Mouse (Mus musculus): ENCODE measurements around the gene Ugt1a10. TPM values are rescaled to one million over a fixed set of nuclear protein-coding genes. Genes with fewer than 3 reads are reported as not detected.
"Not testable (repeated sequence)": the region's sequence is repeated elsewhere in the genome, so short reads cannot be mapped to it uniquely, and the experiment has no call there.

The Ugt1a10 gene
- polyA plus RNA-seq, 1 experiment from 2014 or later: not detected

DNA sequence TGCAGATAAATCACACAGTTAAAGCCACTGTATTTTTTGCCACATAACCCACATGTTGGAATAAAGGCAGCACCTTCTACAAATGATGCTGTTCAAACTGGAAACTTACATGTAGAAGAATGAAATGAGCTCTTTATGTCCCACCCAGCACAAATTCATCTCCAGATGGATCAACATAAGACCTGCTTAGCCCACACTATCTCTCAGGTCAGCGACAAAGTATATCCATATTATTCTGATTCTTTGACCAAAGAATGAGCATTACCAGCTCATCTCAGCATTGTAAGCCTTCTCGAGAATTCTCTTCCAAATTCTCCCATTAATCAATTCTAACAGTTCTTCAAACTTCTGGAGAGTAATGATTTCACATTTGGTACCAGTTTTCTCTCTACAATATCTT, 167.0 kb downstream of the Ugt1a10 start:
- H3K9ac ChIP-seq (replicated peaks): no peak overlapping the region
- no peak overlapping the region for H3K4me3 ChIP-seq
- no peak for ATAC-seq (ENCODE audit: low FRiP score, low read depth)
- 49% methylated on average over 2 of the region's 2 CpGs for WGBS
- H3K9me3 ChIP-seq: peaks cover 30% of the 10 kb centered on the region
- H3K4me1 ChIP-seq: no peaks in the 10 kb centered on the region
- no peak overlapping the region for H3K27ac ChIP-seq (replicated peaks)
- no peaks in the 10 kb centered on the region for H3K36me3 ChIP-seq
- no peaks in the 10 kb centered on the region for H3K27me3 ChIP-seq
- H3K4me2 ChIP-seq (replicated peaks): no peak overlapping the region

DNA sequence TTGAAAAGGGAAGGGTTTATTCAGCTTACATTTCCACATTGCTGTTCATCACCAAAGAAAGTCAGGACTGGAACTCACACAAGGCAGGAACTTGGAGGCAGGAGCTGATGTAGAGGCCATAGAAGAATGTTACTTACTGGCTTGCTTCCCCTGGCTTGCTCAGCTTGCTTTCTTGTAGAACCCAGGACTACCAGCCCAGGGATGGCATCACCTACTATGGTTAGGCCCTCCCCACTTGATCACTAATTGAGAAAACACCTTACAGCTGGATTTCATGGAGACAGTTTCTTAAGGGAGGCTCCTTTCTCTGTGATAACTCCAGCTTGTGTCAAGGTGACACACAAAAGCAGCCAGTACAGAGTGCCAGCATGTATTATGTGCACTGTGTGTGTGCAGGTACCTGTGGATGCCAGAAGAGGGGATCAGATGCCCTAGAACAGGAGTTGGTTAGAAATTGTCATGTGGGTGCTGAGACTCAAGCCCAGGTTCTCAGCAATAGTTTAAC, 167.9 kb downstream of the Ugt1a10 start:
- ATAC-seq (ENCODE audit: low FRiP score, low read depth); H3K36me3 ChIP-seq; H3K4me3 ChIP-seq; H3K9ac ChIP-seq (replicated peaks); H3K27ac ChIP-seq (replicated peaks); H3K4me1 ChIP-seq; H3K27me3 ChIP-seq; H3K4me2 ChIP-seq (replicated peaks): not testable (repeated sequence)
- peaks cover 33% of the 10 kb centered on the region for H3K9me3 ChIP-seq

DNA sequence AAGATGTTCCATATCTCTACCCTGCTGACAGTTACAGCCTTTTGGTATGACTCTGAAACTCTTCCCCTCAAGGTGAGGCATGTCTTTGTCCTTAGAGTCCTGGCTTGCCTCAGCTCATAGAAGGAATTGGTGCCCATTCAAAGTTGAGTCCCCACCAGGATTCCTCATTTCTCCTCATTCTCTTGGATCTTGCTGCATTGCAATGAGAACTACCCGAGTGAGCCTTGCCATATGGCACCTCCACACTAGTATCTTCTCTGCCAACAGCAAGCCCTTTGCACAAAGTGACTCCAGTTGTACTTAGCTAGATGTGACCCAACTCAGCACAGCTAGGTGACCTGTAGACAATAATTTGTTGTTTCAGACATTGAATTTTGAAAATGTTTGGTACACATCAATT, 168.4 kb downstream of the Ugt1a10 start:
- 60% methylated on average over 1 of the region's 1 CpGs for WGBS
- Histone ChIP-seq H3K27me3 (no peaks in the 10 kb centered on the region), H3K4me3 (no peak overlapping the region), H3K27ac (replicated peaks) (no peak overlapping the region), H3K9ac (replicated peaks) (no peak overlapping the region), H3K4me2 (replicated peaks) (no peak overlapping the region), H3K9me3 (peaks cover 38% of the 10 kb centered on the region), H3K4me1 (no peaks in the 10 kb centered on the region), H3K36me3 (no peaks in the 10 kb centered on the region)
- no peak for ATAC-seq (ENCODE audit: low FRiP score, low read depth)

DNA sequence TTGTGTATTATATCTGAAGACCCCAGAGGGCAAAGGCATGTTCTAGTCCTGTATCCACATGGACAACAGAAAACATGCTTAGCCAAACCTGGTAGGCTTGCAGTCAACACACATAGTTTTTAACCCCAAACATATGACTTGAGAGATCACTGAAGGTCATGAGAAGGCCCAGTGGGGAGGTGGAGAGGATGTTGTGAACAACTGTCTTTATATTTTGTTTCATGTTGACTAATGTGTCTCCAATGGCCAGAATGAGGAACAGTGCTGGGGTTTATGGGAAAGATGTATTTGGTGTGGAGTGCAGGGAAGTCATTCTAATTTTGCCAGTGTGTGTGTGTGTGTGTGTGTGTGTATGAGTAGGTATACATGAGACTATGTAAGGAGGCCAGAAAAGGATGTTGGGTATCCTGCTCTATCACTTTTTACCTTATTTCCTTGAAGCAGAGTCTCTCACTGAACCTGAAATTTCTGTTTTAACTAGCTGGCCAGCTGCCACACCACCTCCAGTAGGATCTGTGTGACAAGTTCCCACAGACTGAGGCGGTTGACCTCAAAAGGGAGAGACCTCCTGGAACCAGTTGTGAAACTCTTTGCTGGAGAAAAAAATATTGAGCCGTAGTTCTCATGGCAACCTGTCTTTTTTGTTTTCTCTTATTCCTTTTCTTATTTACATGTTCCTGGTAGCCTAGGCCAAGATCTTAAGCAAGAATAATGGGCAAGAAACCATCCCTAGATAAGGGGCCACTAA, 169.0 kb downstream of the Ugt1a10 start:
- no peaks in the 10 kb centered on the region for H3K27me3 ChIP-seq
- H3K36me3 ChIP-seq: no peaks in the 10 kb centered on the region
- no peak overlapping the region for H3K4me2 ChIP-seq (replicated peaks)
- no peak for ATAC-seq (ENCODE audit: low FRiP score, low read depth)
- H3K27ac ChIP-seq (replicated peaks): no peak overlapping the region
- H3K4me3 ChIP-seq: no peak overlapping the region
- H3K9ac ChIP-seq (replicated peaks): no peak overlapping the region
- 68% methylated on average over 2 of the region's 2 CpGs for WGBS
- H3K4me1 ChIP-seq: no peaks in the 10 kb centered on the region
- peaks cover 44% of the 10 kb centered on the region for H3K9me3 ChIP-seq

DNA sequence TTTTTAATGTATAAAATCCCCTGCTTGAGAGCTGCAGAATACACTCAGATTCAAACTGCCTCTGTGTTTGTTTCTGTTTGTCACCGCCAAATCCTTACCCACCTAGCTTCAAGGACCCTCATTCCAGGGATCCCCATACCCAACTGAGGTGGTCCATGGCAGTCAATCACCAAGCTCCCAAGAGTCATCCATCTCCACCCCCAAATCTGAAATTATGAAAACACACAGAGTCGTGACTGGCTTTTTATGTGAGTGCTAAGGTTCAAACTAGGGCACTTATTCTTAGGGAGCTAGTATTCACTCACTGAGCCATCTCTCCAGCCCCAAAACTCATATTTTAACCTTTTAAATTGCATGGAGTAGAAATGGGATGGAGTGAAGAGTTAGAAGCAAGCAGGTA, 170.1 kb downstream of the Ugt1a10 start:
- H3K4me1 ChIP-seq; ATAC-seq (ENCODE audit: low FRiP score, low read depth); H3K36me3 ChIP-seq; H3K9ac ChIP-seq (replicated peaks); H3K4me3 ChIP-seq; H3K4me2 ChIP-seq (replicated peaks); H3K27me3 ChIP-seq; H3K27ac ChIP-seq (replicated peaks): not testable (repeated sequence)
- peaks cover 55% of the 10 kb centered on the region for H3K9me3 ChIP-seq
- WGBS: 38% methylated on average over 2 of the region's 2 CpGs

- Histone ChIP-seq H3K27ac (replicated peaks) (no peak overlapping the region), H3K27me3 (no peaks in the 10 kb centered on the region), H3K4me2 (replicated peaks) (no peak overlapping the region), H3K4me3 (no peak overlapping the region), H3K9ac (replicated peaks) (no peak overlapping the region), H3K9me3 (peaks cover 60% of the 10 kb centered on the region), H3K36me3 (no peaks in the 10 kb centered on the region), H3K4me1 (no peaks in the 10 kb centered on the region)
- no peak for ATAC-seq (ENCODE audit: low FRiP score, low read depth)
These were observed 170.6 kb downstream of the Ugt1a10 start for GRCm38 (mm10) chr1:88225741-88226140.

GRCm38 (mm10) chr1:88226670-88227379, 171.6 kb downstream of the Ugt1a10 start, which contains the start of gene Mroh2a:
TSS of gene Mroh2a (plus strand) at chr1:88226986.
- no peaks in the 10 kb centered on the region for H3K36me3 ChIP-seq
- H3K9ac ChIP-seq (replicated peaks): no peak within 1 kb of the TSS
- H3K9me3 ChIP-seq: peaks cover 70% of the 10 kb centered on the region
- H3K4me1 ChIP-seq: no peaks in the 10 kb centered on the region
- H3K27me3 ChIP-seq: no peaks in the 10 kb centered on the region
- 50% methylated on average over 5 of the region's 5 CpGs for WGBS
- H3K4me2 ChIP-seq (replicated peaks): no peak within 1 kb of the TSS
- no peak for ATAC-seq (ENCODE audit: low FRiP score, low read depth)
- H3K4me3 ChIP-seq: no peak within 1 kb of the TSS
- no peak within 1 kb of the TSS for H3K27ac ChIP-seq (replicated peaks)

DNA sequence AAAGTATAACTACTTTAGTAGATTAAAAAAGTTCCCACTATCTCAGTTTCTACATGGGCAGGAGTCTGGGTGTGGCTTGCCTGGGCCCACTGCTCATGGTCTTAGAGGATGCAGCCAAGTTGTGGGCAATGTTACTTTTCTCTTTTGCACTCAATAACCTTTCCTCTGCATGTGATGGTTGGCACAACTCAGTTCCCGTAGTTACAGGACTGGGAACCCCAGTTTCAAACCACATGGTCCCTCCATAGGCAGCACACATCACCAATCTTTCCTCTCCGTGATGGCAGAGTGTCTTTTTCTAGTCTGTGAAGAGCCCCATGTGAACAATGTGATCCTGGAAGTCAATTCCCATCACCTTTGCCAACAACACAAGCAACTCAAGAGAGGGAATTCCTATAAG, 172.3 kb downstream of the Ugt1a10 start:
- H3K4me1 ChIP-seq: no peaks in the 10 kb centered on the region

DNA sequence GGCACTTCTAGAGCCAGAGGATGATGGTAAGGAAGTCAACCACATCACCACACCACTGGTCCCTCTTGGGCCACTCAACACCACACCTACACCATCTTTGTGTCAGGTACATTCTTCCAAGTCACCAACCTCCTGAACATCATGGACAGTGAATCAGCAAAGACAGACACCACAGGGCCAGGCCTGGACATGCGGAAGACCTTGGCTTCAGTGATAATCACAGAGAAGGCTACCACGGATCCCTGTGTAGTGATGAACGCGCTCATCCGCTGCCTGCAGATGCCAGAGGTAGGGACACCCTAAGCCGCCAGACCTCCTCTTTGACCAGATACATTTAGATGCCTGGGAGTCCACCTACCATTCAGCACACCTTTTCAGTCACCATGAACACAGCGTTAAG, 172.9 kb downstream of the Ugt1a10 start:
- WGBS: 70% methylated on average over 7 of the region's 7 CpGs
- ATAC-seq (ENCODE audit: low FRiP score, low read depth): no peak
- Histone ChIP-seq H3K9me3 (peaks cover 79% of the 10 kb centered on the region), H3K27me3 (no peaks in the 10 kb centered on the region), H3K4me3 (no peak overlapping the region), H3K36me3 (no peaks in the 10 kb centered on the region), H3K9ac (replicated peaks) (no peak overlapping the region), H3K27ac (replicated peaks) (no peak overlapping the region), H3K4me2 (replicated peaks) (no peak overlapping the region), H3K4me1 (no peaks in the 10 kb centered on the region)

More for the DNA sequence above, 172.3 kb downstream of the Ugt1a10 start:
- Histone ChIP-seq H3K9ac (replicated peaks) (no peak overlapping the region), H3K27me3 (no peaks in the 10 kb centered on the region), H3K4me2 (replicated peaks) (no peak overlapping the region), H3K36me3 (no peaks in the 10 kb centered on the region), H3K9me3 (peaks cover 72% of the 10 kb centered on the region), H3K4me3 (no peak overlapping the region), H3K27ac (replicated peaks) (no peak overlapping the region)
- WGBS: 62% methylated on average over 2 of the region's 2 CpGs
- no peak for ATAC-seq (ENCODE audit: low FRiP score, low read depth)

- no peak for ATAC-seq (ENCODE audit: low FRiP score, low read depth)
- no peaks in the 10 kb centered on the region for H3K36me3 ChIP-seq
These were observed 174.4 kb downstream of the Ugt1a10 start for GRCm38 (mm10) chr1:88229566-88229965.

GRCm38 (mm10) chr1:88229986-88230385, 174.8 kb downstream of the Ugt1a10 start:
- Histone ChIP-seq H3K36me3 (no peaks in the 10 kb centered on the region), H3K27ac (replicated peaks) (no peak overlapping the region), H3K4me2 (replicated peaks) (no peak overlapping the region), H3K4me1 (no peaks in the 10 kb centered on the region), H3K4me3 (no peak overlapping the region), H3K9me3 (peaks cover 97% of the 10 kb centered on the region), H3K9ac (replicated peaks) (no peak overlapping the region), H3K27me3 (no peaks in the 10 kb centered on the region)
- WGBS: 82% methylated on average over 5 of the region's 5 CpGs
- ATAC-seq (ENCODE audit: low FRiP score, low read depth): no peak

More at GRCm38 (mm10) chr1:88229566-88229965, 174.4 kb downstream of the Ugt1a10 start:
- Histone ChIP-seq H3K4me1 (no peaks in the 10 kb centered on the region), H3K4me3 (no peak overlapping the region), H3K4me2 (replicated peaks) (no peak overlapping the region), H3K9me3 (peaks cover 93% of the 10 kb centered on the region), H3K27ac (replicated peaks) (no peak overlapping the region), H3K27me3 (no peaks in the 10 kb centered on the region), H3K9ac (replicated peaks) (no peak overlapping the region)
- 78% methylated on average over 3 of the region's 3 CpGs for WGBS

GRCm38 (mm10) chr1:88230421-88230820, 175.2 kb downstream of the Ugt1a10 start:
- H3K4me3 ChIP-seq: no peak overlapping the region
- no peak overlapping the region for H3K4me2 ChIP-seq (replicated peaks)
- no peak overlapping the region for H3K27ac ChIP-seq (replicated peaks)
- ATAC-seq (ENCODE audit: low FRiP score, low read depth): no peak
- WGBS: 72% methylated on average over 7 of the region's 7 CpGs
- no peaks in the 10 kb centered on the region for H3K36me3 ChIP-seq
- H3K27me3 ChIP-seq: no peaks in the 10 kb centered on the region
- H3K9ac ChIP-seq (replicated peaks): no peak overlapping the region
- H3K4me1 ChIP-seq: no peaks in the 10 kb centered on the region
- peaks cover 100% of the 10 kb centered on the region for H3K9me3 ChIP-seq
